Mouse (Mus musculus): ENCODE results near the gene Krt1.

Krt1 gene

DNA sequence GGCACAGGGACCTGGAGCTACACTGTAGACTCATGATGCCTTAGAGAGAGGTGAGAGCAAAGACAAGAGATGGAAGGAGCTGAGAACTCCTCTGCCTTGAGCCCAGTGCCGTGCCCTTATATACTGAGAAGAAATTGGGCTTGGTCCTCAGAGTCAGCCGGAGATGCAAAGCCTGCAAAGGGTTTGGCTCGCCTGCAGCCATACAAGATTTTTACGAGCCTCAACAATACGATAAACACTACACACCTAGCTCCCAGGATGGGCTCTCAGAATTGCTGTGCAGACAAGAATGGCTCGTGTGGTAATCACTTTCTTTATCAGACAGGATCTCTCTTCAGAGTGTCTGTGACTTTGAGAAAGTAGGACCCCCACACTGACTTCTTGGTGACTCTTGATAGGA is at the start of gene Krt1:
TSS of gene Krt1 (minus strand) at position 101 of the 400 bp plus-strand sequence.
- no peak for DNase-seq (ENCODE audit: low spot score)

DNA sequence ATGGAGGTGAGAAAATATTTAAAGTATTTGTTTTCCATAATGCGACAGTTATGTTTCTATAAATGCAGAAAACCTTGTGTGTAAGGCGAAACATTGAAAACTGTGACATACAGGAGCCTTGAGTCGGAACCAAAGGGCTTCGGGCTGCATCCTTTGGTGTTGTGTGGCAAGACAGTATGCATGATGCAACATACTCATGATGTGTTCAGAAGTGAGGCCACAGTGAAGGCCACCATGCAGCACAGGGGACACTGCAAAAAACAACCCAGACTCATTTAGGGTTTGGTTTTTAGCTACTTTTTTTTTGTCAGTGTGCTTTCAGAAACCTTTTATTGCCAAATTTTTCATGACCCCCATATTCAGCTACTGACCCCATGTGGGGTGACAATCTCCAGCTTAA is 44.6 kb upstream of the Krt1 start:
- no peak for DNase-seq (ENCODE audit: low spot score)

DNA sequence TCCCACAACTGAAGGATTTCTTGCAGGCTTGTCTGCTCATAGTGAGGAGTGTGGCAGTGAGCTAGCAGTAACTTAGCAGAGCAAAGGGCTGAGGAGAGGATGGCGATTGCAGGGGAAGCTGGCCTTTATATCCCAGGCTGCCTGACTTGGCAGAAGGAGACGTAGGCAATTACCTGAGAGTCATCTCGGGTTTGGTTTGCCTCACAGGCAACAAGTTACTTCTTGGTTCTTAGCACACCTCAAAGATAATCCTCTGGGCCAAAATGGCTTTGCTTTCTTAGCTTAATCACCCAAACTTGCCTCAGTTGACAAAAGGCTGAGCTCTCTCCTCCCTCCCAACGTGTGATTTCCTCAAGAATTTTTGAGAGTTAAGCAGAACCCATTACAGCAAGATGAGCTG is 42.2 kb upstream of the Krt1 start, which contains the start of gene Krt76:
TSS of gene Krt76 (minus strand) at position 101 of the 400 bp plus-strand sequence.
- DNase-seq (ENCODE audit: low spot score): no peak

DNA sequence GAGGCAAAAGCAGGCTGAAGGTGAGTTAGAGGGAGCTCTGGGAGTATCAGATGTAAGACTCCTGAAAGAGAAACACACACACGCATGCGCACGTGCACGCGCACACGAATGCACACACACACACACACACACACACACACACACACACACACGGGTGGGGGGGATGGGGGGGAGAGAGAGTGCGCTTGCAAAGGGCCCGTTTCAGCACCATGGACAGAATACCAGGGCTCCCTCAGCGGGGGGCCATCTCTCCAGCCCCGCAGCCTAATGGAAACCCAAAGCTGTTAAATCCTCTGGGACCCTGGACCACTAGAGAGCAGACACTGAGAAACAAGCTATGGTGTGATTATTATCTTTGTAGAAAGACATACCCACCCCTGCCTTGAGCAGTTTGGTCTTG is 29.2 kb upstream of the Krt1 start:
- DNase-seq (ENCODE audit: low spot score): no peak

DNA sequence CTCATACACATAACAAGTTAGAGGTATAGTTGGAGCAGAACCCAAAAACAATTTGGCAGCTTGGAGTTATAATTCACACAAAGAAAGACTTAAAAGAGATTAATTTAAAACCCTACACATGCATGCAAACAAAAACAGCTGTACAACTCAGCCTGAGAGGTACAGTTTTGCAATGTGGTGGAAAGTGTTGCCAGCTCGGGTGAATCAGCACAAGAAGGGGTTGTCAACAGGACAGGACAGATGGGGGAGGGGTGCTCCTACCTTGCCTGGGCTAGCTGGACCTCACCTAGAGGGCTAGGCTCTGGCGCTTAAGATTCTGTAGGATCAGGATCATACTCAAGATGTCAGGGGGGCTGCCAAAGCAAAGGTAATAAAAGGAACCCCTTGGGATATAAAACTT is 27.4 kb upstream of the Krt1 start:
- no peak for DNase-seq (ENCODE audit: low spot score)

DNA sequence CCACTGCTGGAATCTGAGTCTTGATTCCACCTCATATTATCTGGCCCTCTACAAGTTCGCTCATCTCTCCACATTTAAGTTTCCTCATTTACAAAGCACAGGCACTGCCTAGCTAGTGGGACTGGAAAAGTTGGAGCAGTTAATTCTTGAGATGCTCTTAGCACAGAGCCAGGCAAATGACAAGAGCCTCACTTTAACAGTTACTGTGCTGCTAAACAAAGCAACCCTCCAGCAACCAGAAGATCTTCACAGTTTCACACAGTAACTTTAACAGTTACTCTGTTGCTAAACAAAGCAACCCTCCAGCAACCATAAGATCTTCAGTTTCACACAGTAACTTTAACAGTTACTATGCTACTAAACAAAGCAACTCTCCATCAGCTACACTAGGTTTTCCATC is 23.8 kb upstream of the Krt1 start:
- DNase-seq (ENCODE audit: low spot score): no peak

DNA sequence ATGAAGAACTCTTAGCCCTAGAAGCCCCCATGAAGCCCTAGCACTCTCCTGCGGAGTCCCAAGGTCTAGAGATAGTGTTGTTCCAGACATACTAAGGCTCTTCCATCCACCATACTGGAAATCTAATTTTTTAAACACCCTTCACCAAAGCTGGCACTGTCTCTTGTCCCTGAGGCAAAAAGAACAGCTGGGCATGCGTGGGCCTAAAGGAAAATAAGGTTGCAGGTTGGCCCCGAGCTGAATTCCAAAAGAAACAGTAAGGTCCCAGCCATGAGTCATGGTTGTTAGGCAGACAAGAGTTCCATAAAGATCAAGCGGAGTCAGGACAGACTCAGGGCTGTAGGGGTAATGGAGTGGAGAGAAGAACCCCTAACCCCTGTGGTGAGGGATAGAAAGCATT is 22.6 kb upstream of the Krt1 start:
- no peak for DNase-seq (ENCODE audit: low spot score)

DNA sequence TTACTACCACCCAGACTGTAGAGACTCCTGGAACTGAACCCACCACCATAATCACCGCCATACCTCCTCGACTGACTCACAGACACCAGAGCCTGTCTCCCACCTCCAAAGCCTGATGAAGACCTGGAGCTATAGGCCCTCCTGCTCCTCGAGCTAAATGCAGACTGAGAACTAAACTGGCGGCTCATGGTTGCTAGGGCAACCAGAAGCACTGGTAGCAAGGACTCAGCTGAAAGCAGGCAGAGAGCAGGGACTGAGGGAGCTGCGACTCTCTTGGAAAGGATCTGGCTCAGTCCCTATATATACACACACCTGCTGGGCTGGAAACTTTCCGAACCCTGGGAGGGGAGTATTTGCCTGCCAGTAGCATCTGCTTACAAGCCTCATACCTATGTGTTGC is 18.8 kb upstream of the Krt1 start, which contains the start of gene Krt77:
TSS of gene Krt77 (minus strand) at position 275 of the 400 bp plus-strand sequence.
- peak; percentile 52 for DNase-seq (ENCODE audit: low spot score)

DNA sequence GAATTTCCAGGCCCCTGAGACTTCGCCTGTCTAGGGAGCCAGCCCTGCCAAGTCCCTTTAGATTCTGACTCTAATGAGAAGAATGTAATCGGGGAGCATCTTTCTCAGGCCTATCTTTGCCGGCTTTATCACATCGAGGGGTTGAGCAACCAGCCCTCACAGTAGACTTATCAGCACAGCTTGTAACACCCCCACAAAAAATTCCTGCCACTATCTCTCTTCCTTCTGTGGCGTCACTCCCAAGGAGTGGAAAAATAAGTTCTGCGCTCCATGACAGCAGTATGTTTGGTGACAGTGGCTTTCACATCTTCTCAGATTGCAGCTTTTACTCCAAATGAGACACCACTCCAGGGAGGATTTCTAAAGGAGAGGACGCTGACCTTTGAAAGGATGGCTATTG is 16.2 kb upstream of the Krt1 start:
- DNase-seq (ENCODE audit: low spot score): no peak

DNA sequence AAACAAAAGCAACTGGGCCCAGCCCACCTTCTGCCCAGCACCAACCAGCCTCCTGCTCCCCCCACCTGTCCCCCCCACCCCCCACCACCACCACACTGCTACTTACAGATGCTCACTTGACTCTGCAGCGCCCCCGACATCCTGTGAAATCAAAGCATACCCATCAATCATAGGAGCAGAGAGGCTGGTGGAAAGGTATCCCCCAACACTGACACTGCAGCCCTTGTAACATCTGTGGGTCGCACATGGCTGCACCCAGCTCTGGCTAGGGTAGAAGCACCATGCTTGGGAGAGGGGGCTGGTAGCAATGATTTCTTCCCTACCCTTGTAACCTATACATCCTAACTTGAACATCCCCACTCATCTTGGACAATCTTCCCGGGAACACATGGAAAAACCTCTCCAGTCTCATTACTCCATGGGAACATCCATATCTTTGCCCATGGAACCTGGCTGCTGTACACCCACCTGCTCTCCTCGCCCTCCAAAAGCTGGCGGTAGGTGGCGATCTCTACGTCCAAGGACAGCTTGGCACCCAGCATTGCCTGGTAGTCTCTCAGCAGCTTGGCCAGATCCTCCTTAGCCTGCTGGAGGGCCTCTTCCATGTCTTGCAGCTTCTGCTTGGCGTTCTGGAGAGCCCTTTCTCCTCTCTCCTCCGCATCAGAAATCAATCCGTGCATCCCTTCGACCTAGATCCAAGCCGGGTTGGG is 10.0 kb upstream of the Krt1 start:
- no peak for DNase-seq (ENCODE audit: low spot score)

DNA sequence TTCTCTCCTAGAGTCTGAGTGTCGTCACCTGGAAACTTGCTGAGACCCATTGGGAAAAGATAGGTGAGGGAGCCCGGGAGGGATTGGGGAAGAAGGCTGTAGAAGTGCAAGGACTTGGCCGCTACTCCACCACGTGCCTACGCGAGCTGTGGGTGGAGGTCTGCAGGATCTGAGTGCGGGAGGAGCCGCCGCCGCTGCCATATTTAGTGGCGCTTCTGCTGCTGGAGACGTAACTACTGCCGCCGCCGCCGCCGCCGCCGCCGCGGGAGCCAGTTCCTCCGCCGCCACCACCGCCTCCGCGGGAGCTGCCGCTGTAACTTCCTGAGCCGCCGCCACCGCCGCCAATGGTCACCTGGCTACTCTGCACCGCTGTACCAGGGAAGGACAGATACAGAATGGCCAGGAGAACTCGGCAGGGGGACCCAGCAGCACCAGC is 9.2 kb upstream of the Krt1 start:
- DNase-seq (ENCODE audit: low spot score): peak; percentile 30

DNA sequence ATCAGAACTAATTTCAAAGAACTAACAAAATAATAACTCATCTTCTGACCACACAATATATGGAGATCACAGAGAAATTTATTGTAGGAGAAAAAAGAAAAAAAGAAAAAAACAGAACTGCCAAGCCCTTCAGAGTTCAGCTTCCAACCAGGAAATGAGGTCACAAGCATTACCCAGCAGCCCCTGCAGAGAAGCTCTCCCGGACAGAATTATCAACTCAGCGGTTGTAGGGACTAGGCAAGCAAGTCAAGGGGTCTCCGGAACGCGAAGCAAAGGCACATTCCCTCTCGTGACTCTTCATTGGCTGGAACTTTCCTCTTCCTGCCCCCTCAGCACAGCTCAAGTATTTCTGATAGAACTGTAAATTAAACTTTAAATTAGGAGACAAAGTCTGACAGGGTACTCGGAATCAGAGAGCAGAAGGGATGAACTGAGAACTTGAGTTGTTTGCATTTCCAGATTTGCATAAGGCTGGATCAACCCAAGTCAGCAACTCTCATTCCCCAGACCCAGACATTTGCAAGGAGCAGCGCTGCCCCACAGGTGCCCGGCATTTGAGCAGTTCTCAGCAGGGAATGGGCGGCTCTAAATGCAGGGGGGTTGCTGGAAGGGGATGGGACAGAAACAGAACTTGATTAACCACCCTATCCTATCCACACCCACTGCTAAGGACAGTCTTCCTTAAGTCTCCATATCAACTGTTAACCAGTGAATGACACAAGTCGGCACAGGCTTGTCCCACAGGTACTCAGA is 8.3 kb upstream of the Krt1 start:
- DNase-seq (ENCODE audit: low spot score): no peak

DNA sequence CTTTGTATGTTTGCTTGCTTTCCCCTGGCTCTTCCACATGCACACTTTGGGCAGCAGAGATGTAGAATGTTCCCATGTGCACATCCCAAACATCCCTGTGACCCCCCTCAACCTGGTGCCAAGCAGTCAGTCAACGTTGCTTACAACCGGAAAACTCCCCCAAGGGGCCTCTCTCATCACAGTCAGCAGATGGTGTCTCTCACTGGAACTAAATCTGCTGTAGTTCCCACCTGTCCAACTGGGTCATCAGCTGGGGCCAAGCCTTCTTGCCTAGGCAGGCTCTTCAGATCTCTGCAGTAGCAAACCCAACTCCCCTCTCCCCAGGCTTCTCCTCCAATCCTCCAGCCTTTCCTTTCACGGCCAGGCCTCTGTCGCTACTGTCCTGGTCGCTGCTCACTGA is 6.1 kb upstream of the Krt1 start:
- no peak for DNase-seq (ENCODE audit: low spot score)

DNA sequence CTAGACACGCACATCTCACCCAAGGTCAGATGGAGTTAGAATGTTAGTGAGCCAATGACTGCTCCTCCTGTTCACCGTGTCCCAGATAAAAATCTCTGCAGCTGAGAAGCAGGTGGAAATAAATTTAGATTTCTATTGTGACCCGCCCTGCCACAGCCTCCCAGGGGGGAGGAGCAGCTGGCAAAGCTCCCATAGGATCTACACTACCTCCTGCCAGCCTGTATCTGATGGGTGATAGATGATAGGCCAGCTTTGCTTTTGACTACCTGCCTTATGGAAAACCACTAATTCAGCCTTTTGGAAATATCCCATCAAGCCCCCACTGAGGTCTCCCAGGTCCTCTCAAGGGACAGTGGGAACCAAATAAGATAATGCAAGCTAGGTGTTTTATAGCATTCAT is 5.1 kb upstream of the Krt1 start:
- DNase-seq (ENCODE audit: low spot score): no peak

DNA sequence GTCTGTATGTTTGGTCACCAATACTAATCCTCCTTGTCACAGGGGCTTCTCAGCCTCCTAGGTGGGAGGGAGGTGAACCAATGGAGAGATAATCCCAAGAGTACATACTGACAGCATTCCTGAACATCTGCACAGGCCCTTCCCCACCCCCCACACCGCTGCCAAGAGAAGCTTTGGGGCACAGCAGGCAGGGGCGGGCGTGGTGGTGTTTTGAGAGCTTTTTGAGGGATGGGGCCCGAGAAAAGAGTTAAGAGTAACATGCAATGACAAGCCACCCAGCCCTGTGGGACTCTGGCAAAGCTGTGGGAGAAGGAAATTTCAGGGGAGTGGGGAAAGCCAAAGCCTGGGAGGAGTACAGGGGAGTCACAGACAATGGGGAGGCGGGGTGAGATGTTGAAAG is 3.7 kb upstream of the Krt1 start:
- DNase-seq (ENCODE audit: low spot score): no peak

DNA sequence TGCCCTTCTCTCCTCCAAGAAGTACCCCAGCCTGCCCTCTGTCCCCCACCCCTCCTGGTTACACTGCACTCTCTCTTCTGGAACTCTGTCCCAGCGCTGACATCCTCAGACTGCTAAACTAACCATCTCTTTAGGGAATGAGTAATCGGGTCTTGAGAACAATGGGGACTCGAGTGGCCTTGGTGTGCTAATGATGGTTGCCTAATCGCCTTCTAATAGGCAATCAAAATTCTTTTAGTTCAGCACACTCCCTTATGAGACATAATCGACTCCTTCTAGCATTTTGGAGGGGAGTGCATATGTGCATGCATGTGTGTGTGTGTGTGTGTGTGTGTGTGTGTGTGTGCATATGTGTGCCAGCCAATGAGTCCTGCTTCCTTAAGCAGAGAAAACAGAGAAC is 2.0 kb upstream of the Krt1 start:
- no peak for DNase-seq (ENCODE audit: low spot score)

DNA sequence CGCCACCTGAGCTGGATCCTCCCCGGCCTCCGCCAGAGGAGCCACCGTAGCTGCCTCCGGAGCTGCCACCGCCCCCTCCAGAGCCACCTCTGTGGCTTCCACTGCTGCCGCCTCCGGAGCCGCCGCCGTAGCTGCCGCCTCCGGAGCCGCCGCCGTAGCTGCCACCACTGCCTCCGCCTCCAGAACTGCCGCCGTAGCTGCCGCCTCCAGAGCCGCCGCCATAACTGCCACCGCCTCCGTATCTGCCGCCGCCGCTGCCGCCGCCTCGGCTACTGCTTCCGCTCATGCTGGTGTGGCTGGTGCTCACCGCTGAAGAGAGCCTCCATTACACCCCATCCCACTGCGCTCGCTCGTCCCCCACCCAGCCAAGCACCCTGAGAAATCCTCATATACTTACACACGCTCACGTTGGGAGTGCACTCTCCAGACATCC is 4.6 kb downstream of the Krt1 start:
- peak; percentile 33 for DNase-seq (ENCODE audit: low spot score)

DNA sequence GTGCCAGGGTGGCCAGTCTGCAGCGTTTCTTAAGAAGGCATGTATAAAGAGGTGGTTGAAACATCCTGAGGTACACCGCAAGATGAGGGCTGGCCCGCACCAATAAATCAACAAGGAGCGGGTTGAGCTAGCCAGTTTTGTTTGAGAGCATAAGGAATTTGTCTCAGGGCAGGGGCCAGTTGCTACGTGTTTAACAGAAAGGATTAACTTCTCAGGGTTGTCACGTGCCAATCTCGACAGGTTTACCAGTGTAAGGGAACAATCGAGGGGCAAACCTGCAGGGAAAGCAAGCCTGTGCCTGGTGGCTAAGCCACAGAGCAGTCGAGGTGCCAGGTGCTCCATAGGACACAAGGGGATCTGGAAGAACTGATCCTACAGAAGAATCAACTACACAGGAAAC is 7.4 kb downstream of the Krt1 start:
- no peak for DNase-seq (ENCODE audit: low spot score)

DNA sequence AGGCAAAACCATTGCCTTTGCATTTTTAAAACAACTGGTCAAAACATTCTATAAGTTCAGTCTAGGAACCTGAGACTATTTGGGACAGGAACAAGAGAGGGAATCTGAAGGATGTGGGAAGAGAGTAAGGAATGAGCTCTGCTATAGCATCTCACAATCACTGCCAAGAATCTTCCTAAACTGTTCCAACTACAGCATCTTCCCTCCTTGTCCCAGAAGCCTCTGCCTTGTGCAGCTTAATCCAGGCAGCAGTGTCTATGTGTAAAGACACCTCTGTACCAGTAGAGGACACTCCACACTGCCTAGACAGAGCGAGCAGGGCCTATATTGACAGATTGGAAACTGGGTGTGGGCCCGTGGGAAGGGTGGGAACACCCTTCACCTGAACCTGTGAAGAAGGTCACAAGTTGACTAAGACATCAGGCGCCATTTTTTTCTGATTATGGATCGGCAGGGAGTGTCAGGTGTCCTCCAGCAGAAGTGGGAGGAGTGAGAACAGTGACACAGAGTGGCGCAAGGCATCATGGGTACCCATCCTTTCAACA is 15.7 kb downstream of the Krt1 start:
- DNase-seq (ENCODE audit: low spot score): no peak

DNA sequence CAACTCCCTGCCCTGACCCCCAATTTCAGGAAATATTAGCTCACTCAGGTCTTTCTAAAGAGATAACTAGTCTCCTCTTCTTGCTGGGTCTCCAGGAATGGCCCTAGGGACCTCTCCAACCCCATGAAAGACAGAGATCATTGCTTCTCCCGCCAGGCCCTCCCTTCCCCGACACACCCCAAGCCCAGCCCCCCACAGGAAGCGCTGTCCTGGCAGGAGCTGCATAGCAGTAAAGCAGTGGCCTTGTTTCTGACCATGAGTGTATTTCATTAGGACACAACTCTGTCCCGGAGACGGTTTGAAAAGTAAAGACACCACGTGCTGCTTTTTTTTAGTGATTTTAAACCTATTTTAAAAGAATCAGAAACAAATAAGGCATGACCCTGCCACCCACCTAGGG is 17.5 kb downstream of the Krt1 start:
- no peak for DNase-seq (ENCODE audit: low spot score)

DNA sequence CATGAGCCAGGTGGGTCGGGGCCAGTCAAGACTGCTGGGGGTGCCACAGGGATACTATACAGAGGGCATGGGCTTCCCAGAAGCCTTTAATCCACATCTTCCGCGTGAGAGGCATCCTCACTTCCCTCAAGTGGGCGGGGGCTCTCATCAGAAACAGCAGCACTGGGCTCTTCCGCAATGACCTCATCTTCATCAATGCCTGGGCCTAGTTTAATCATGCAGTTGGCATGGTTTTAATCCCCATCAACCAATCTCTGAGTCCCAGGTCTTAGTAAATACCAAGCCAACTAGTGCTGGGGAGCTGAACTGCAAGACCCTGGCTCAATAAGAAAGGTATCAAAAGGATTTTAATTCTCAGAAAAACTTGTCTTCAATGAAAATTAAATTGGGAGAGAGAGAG is 21.2 kb downstream of the Krt1 start:
- no peak for DNase-seq (ENCODE audit: low spot score)

DNA sequence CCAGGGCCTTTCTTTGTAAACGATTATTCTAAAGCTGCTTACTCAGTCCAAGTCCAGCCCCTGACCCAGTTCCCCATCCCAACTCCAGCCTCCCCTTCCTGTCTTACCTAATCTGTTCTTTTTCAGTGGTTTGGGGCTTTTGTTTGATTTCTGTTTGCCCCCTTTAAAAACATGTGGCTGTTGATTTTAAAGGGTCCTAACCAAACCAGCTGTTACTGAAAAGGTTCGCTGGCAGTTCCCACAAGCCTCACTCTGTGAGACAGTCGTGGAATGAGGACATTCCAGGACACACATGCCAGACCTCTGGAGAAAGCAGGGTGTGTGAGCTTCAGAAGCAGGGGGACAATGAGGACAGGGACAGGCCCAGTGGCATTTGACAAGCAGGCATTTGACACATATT is 28.8 kb downstream of the Krt1 start:
- no peak for DNase-seq (ENCODE audit: low spot score)

DNA sequence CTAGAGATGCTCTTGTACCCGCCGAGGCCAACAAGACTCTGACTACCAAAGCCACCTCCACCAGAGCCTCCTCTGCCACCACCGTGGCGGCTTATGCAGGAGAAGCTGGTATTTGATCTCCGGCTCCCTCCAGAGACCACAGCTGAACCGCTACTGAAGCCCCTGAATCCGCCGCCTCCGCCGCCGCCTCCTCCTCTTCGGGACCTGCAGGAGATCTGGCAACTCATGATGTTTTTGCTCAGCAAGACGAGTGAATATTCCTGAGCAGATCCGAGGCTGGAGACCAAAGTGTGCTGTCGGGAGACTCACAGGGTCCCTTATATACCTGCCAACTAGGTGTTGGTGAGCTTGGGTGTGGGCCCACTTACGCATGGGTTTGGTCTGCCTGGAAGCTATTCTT is 32.7 kb downstream of the Krt1 start, which contains the start of gene Krt2:
TSS of gene Krt2 (minus strand) at position 295 of the 400 bp plus-strand sequence.
- no peak for DNase-seq (ENCODE audit: low spot score)

Data from left cerebral cortex, adult 11 months (tissue).